Mouse (Mus musculus): ENCODE results near the gene Gria2.

DNA sequence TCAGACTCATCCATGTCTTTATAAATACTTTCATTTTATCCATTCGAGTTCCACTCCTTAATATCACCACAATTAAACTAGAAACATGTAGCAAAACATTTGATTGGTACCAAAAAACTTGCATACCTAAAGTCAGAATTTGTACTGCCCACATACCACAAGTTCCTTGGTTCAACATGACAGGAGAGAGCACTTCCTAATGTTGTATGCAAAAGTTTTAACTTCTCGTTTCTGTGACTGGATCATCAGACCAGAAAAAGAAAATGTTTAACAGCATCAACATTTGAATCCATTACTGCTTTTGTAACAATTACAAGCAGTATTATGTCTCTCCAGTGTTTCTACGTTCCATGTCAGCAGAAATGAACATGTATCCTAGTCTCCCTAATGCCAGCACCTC, 9.6 kb upstream of the Gria2 start:
- TF ChIP-seq GATA1 (IDR thresholded peaks at IDR 0.05; ENCODE audit: borderline replicate concordance, low read length) (no peak), CTCF (IDR thresholded peaks at IDR 0.05; ENCODE audit: low read depth, low read length) (no peak)

Data from G1E (cell line).